Mouse (Mus musculus): ENCODE measurements around the gene Olfr790. TPM values are rescaled to one million over a fixed set of nuclear protein-coding genes. Genes with fewer than 3 reads are reported as not detected.

Olfr790 gene
- not detected for polyA plus RNA-seq (2014; fragmentation: Illumina TruSeq; extraction: RNeasy Lipid Tissue Mini Kit (QIAGEN cat#74804); ENCODE audit: low read depth, low replicate concordance)

GRCm38 (mm10) chr10:129498192-129498591 is at the start of gene Olfr790:
Gene Olfr790, plus strand, starts transcription at chr10:129498492.

GRCm38 (mm10) chr10:129461562-129461961 is 36.7 kb upstream of the Olfr790 start, which contains the start of gene Olfr787:
Gene Olfr787, plus strand, starts transcription at chr10:129461862.

GRCm38 (mm10) chr10:129470698-129471097 is 27.6 kb upstream of the Olfr790 start, which contains the start of gene Olfr788:
Gene Olfr788, plus strand, starts transcription at chr10:129470998.

GRCm38 (mm10) chr10:129484452-129484851 is 13.8 kb upstream of the Olfr790 start, which contains the start of gene Olfr789:
Gene Olfr789, plus strand, starts transcription at chr10:129484752.

GRCm38 (mm10) chr10:129521492-129521891 is 23.2 kb downstream of the Olfr790 start, which contains the start of gene Olfr791:
Gene Olfr791, plus strand, starts transcription at chr10:129521792.

GRCm38 (mm10) chr10:129538862-129539261 is 40.6 kb downstream of the Olfr790 start, which contains the start of gene Olfr792:
Gene Olfr792, plus strand, starts transcription at chr10:129539162.

Other genes with a start within 250 kb of the Olfr790 start
- not detected for gene Olfr776, start 239.4 kb upstream of the Olfr790 start, polyA plus RNA-seq (2014; fragmentation: Illumina TruSeq; extraction: RNeasy Lipid Tissue Mini Kit (QIAGEN cat#74804); ENCODE audit: low read depth, low replicate concordance)
- gene Olfr777, start 227.0 kb upstream of the Olfr790 start, polyA plus RNA-seq (2014; fragmentation: Illumina TruSeq; extraction: RNeasy Lipid Tissue Mini Kit (QIAGEN cat#74804); ENCODE audit: low read depth, low replicate concordance): not detected
- not detected for gene Olfr780, start 180.4 kb upstream of the Olfr790 start, polyA plus RNA-seq (2014; fragmentation: Illumina TruSeq; extraction: RNeasy Lipid Tissue Mini Kit (QIAGEN cat#74804); ENCODE audit: low read depth, low replicate concordance)
- not detected for gene Olfr781, start 169.6 kb upstream of the Olfr790 start, polyA plus RNA-seq (2014; fragmentation: Illumina TruSeq; extraction: RNeasy Lipid Tissue Mini Kit (QIAGEN cat#74804); ENCODE audit: low read depth, low replicate concordance)
- not detected for gene Olfr782, start 149.6 kb upstream of the Olfr790 start, polyA plus RNA-seq (2014; fragmentation: Illumina TruSeq; extraction: RNeasy Lipid Tissue Mini Kit (QIAGEN cat#74804); ENCODE audit: low read depth, low replicate concordance)
- gene Olfr784, start 114.4 kb upstream of the Olfr790 start, polyA plus RNA-seq (2014; fragmentation: Illumina TruSeq; extraction: RNeasy Lipid Tissue Mini Kit (QIAGEN cat#74804); ENCODE audit: low read depth, low replicate concordance): not detected
- not detected for gene Olfr785, start 93.1 kb upstream of the Olfr790 start, polyA plus RNA-seq (2014; fragmentation: Illumina TruSeq; extraction: RNeasy Lipid Tissue Mini Kit (QIAGEN cat#74804); ENCODE audit: low read depth, low replicate concordance)
- gene Olfr786, start 71.2 kb upstream of the Olfr790 start, polyA plus RNA-seq (2014; fragmentation: Illumina TruSeq; extraction: RNeasy Lipid Tissue Mini Kit (QIAGEN cat#74804); ENCODE audit: low read depth, low replicate concordance): not detected
- not detected for gene Olfr787, start 36.6 kb upstream of the Olfr790 start, polyA plus RNA-seq (2014; fragmentation: Illumina TruSeq; extraction: RNeasy Lipid Tissue Mini Kit (QIAGEN cat#74804); ENCODE audit: low read depth, low replicate concordance)
- not detected for gene Olfr788, start 27.5 kb upstream of the Olfr790 start, polyA plus RNA-seq (2014; fragmentation: Illumina TruSeq; extraction: RNeasy Lipid Tissue Mini Kit (QIAGEN cat#74804); ENCODE audit: low read depth, low replicate concordance)
- not detected for gene Olfr789, start 13.7 kb upstream of the Olfr790 start, polyA plus RNA-seq (2014; fragmentation: Illumina TruSeq; extraction: RNeasy Lipid Tissue Mini Kit (QIAGEN cat#74804); ENCODE audit: low read depth, low replicate concordance)
- gene Olfr791, start 23.3 kb downstream of the Olfr790 start, polyA plus RNA-seq (2014; fragmentation: Illumina TruSeq; extraction: RNeasy Lipid Tissue Mini Kit (QIAGEN cat#74804); ENCODE audit: low read depth, low replicate concordance): not detected
- gene Olfr792, start 40.7 kb downstream of the Olfr790 start, polyA plus RNA-seq (2014; fragmentation: Illumina TruSeq; extraction: RNeasy Lipid Tissue Mini Kit (QIAGEN cat#74804); ENCODE audit: low read depth, low replicate concordance): not detected
- not detected for gene Olfr794, start 69.2 kb downstream of the Olfr790 start, polyA plus RNA-seq (2014; fragmentation: Illumina TruSeq; extraction: RNeasy Lipid Tissue Mini Kit (QIAGEN cat#74804); ENCODE audit: low read depth, low replicate concordance)
- gene Olfr796, start 114.1 kb downstream of the Olfr790 start, polyA plus RNA-seq (2014; fragmentation: Illumina TruSeq; extraction: RNeasy Lipid Tissue Mini Kit (QIAGEN cat#74804); ENCODE audit: low read depth, low replicate concordance): not detected
- gene Olfr798, start 129.4 kb downstream of the Olfr790 start, polyA plus RNA-seq (2014; fragmentation: Illumina TruSeq; extraction: RNeasy Lipid Tissue Mini Kit (QIAGEN cat#74804); ENCODE audit: low read depth, low replicate concordance): not detected
- not detected for gene Olfr799, start 139.0 kb downstream of the Olfr790 start, polyA plus RNA-seq (2014; fragmentation: Illumina TruSeq; extraction: RNeasy Lipid Tissue Mini Kit (QIAGEN cat#74804); ENCODE audit: low read depth, low replicate concordance)
- gene Olfr800, start 159.2 kb downstream of the Olfr790 start, polyA plus RNA-seq (2014; fragmentation: Illumina TruSeq; extraction: RNeasy Lipid Tissue Mini Kit (QIAGEN cat#74804); ENCODE audit: low read depth, low replicate concordance): not detected
- gene Olfr801, start 175.4 kb downstream of the Olfr790 start, polyA plus RNA-seq (2014; fragmentation: Illumina TruSeq; extraction: RNeasy Lipid Tissue Mini Kit (QIAGEN cat#74804); ENCODE audit: low read depth, low replicate concordance): not detected
- gene Olfr802, start 189.7 kb downstream of the Olfr790 start, polyA plus RNA-seq (2014; fragmentation: Illumina TruSeq; extraction: RNeasy Lipid Tissue Mini Kit (QIAGEN cat#74804); ENCODE audit: low read depth, low replicate concordance): not detected
- not detected for gene Olfr803, start 195.8 kb downstream of the Olfr790 start, polyA plus RNA-seq (2014; fragmentation: Illumina TruSeq; extraction: RNeasy Lipid Tissue Mini Kit (QIAGEN cat#74804); ENCODE audit: low read depth, low replicate concordance)
- not detected for gene Olfr804, start 204.7 kb downstream of the Olfr790 start, polyA plus RNA-seq (2014; fragmentation: Illumina TruSeq; extraction: RNeasy Lipid Tissue Mini Kit (QIAGEN cat#74804); ENCODE audit: low read depth, low replicate concordance)
- not detected for gene Olfr805, start 230.9 kb downstream of the Olfr790 start, polyA plus RNA-seq (2014; fragmentation: Illumina TruSeq; extraction: RNeasy Lipid Tissue Mini Kit (QIAGEN cat#74804); ENCODE audit: low read depth, low replicate concordance)
- gene Olfr806, start 243.4 kb downstream of the Olfr790 start, polyA plus RNA-seq (2014; fragmentation: Illumina TruSeq; extraction: RNeasy Lipid Tissue Mini Kit (QIAGEN cat#74804); ENCODE audit: low read depth, low replicate concordance): not detected